Mouse (Mus musculus) induced T-regulatory cell, adult 2 months (primary cell): Measurements from ENCODE around the gene Fau.

Source experiments
- DNase-seq: peaks from one replicate; pipeline ENCODE4 v3.0.0-alpha.2; 2012; ENCODE audit warnings: low read depth

The Fau gene

GRCm38 (mm10) chr19:6057313-6058096 is at the start of gene Fau, which contains the start of gene Mrpl49:
TSS of gene Fau (plus strand) at chr19:6057844.
TSS of gene Mrpl49 (minus strand) at chr19:6057785.
- peak; percentile 98 for DNase-seq

- no peak for DNase-seq
These were observed 48.5 kb upstream of the Fau start for GRCm38 (mm10) chr19:6009137-6009536.

- DNase-seq: no peak
These were observed 44.0 kb upstream of the Fau start for GRCm38 (mm10) chr19:6013691-6014090.

GRCm38 (mm10) chr19:6014991-6015510 is 42.6 kb upstream of the Fau start:
- peak; percentile 84 for DNase-seq

- DNase-seq: peak; percentile 83
These were observed 41.9 kb upstream of the Fau start, which contains the start of gene Capn1 for GRCm38 (mm10) chr19:6015511-6016315. TSS of gene Capn1 (minus strand) at chr19:6015897.

GRCm38 (mm10) chr19:6016532-6016931 is 41.1 kb upstream of the Fau start:
- peak; percentile 40 for DNase-seq

GRCm38 (mm10) chr19:6018142-6019089 is 39.2 kb upstream of the Fau start:
- peak; percentile 96 for DNase-seq

- DNase-seq: no peak
These were observed 37.4 kb upstream of the Fau start for GRCm38 (mm10) chr19:6020276-6020675.

GRCm38 (mm10) chr19:6023059-6023458 is 34.6 kb upstream of the Fau start:
- DNase-seq: no peak

- DNase-seq: no peak
These were observed 33.7 kb upstream of the Fau start for GRCm38 (mm10) chr19:6023930-6024329.

- no peak for DNase-seq
These were observed 28.7 kb upstream of the Fau start for GRCm38 (mm10) chr19:6028991-6029390.

- no peak for DNase-seq
These were observed 28.2 kb upstream of the Fau start for GRCm38 (mm10) chr19:6029426-6029825.

GRCm38 (mm10) chr19:6030520-6031280 is 26.9 kb upstream of the Fau start:
- no peak for DNase-seq

GRCm38 (mm10) chr19:6035966-6036585 is 21.6 kb upstream of the Fau start:
- no peak for DNase-seq

GRCm38 (mm10) chr19:6037695-6038094 is 19.9 kb upstream of the Fau start:
- DNase-seq: no peak

GRCm38 (mm10) chr19:6038326-6038725 is 19.3 kb upstream of the Fau start:
- DNase-seq: no peak

GRCm38 (mm10) chr19:6040002-6040401 is 17.6 kb upstream of the Fau start:
- peak; percentile 61 for DNase-seq

- no peak for DNase-seq
These were observed 15.4 kb upstream of the Fau start for GRCm38 (mm10) chr19:6042293-6042692.

- DNase-seq: peak; percentile 80
These were observed 13.5 kb upstream of the Fau start for GRCm38 (mm10) chr19:6044102-6044501.
